Mouse (Mus musculus): ENCODE measurements around the gene Rgma.

DNA sequence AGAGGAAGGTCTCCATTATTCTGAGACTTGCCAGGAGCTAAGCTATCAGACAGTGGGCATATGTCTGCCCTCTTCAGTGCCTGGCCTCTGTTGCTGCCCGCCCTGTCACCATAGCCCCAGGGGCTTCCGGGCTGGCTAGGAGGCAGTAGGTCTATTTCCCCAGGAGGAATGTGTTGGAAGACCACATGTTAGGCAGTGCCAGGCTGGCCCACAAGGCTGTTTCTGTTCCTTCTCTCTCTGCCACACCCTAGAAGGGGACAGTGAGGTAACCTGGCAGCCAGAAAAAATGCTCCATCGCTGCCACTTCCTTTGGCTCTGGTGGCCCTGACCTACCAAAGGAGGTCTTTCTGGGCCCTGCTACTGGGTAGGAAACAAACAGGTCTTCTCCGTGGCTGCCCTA lies 36.7 kb downstream of the Rgma start:
- TF ChIP-seq CTCF (IDR thresholded peaks at IDR 0.05; ENCODE audit: low read depth) (no peak), EP300 (IDR thresholded peaks at IDR 0.05; ENCODE audit: low read depth) (no peak)

All from liver, embryonic 14.5 days (tissue).